Mouse (Mus musculus) forebrain, postnatal 0 days (tissue): ENCODE results near the gene Zbtb18. TPM values are rescaled to one million over a fixed set of nuclear protein-coding genes. Genes with fewer than 3 reads are reported as not detected.
A peak's percentile ranks its signal among the peaks of the same experiment; 100 is the strongest.

Experiments used
- ATAC-seq: fragments of 200-750 bp; cut with Nextera tagmentation; 2 replicates; pipeline ENCODE4 v1.8.0; 2017; ENCODE audit warnings: mild to moderate bottlenecking, moderate library complexity
- DNase-seq: peaks from one replicate; pipeline ENCODE4 v3.0.0-alpha.2; 2015
- H3K27ac ChIP-seq: fragments of 300-500 bp; sonication (generic); 2 replicates; pipeline ENCODE4 v1.5.1; 2014; ENCODE audit warnings: low read depth, mild to moderate bottlenecking, antibody characterized with exemption, low read length, moderate library complexity, mixed read lengths
- H3K27me3 ChIP-seq: fragments of 300-500 bp; sonication (generic); 2 replicates; pipeline ENCODE4 v1.6.1; 2014; ENCODE audit warnings: mild to moderate bottlenecking, low read length, mixed read lengths; ENCODE audit not compliant: insufficient read depth
- H3K36me3 ChIP-seq: fragments of 300-500 bp; sonication (generic); 2 replicates; pipeline ENCODE4 v1.6.1; 2014; ENCODE audit warnings: mild to moderate bottlenecking, moderate library complexity; ENCODE audit not compliant: insufficient read depth
- H3K4me1 ChIP-seq: fragments of 300-500 bp; sonication (generic); 2 replicates; pipeline ENCODE4 v1.6.1; 2014; ENCODE audit warnings: antibody characterized with exemption; ENCODE audit not compliant: insufficient read depth
- H3K4me2 ChIP-seq: fragments of 300-500 bp; sonication (generic); 2 replicates; pipeline ENCODE4 v1.6.1; 2014; ENCODE audit warnings: low read depth, mild to moderate bottlenecking, moderate library complexity
- H3K4me3 ChIP-seq: fragments of 300-500 bp; sonication (generic); 2 replicates; pipeline ENCODE4 v1.5.1; 2014; ENCODE audit warnings: low read depth, low read length, mixed read lengths
- H3K9ac ChIP-seq: fragments of 300-500 bp; sonication (generic); 2 replicates; pipeline ENCODE4 v1.6.1; 2014; ENCODE audit warnings: mild to moderate bottlenecking
- H3K9me3 ChIP-seq: fragments of 300-500 bp; sonication (generic); 2 replicates; pipeline ENCODE4 v1.6.1; 2016; ENCODE audit warnings: low read length
- CTCF ChIP-seq: sonication (generic); IDR thresholded peaks from 2 replicates; pipeline ENCODE4 v1.5.1; 2016; ENCODE audit warnings: antibody characterized with exemption, control low read depth, low read depth
- WGBS: fragments of 180-500 bp; shearing (Covaris S2); extraction: QIAGEN DNeasy Blood & Tissue Kit; methylation state at CpG from one replicate; pipeline ENCODE4 v1.1.7; 2014; 5-methylcytosine and 5-hydroxymethylcytosine counted together
- polyA plus RNA-seq: library from polyadenylated mRNA; unstranded; fragments of >200 nt; fragmentation: Nextera tagmentation; extraction: Ambion mirVana; gene quantifications from 2 replicates; pipeline ENCODE4 v1.2.1, GENCODE M21; 2015
- total RNA-seq: library from RNA; depleted of rRNA; stranded (reverse); fragments of >200 nt; gene quantifications from 2 replicates; pipeline ENCODE4 v1.2.3, GENCODE M21; 2014

Zbtb18 gene
- total and polyA plus RNA-seq, 2 experiments from 2014 or later: 88.6 to 301 TPM

- no peaks in the 10 kb centered on the region for H3K27me3 ChIP-seq
- H3K4me2 ChIP-seq: peak overlapping the region; percentile 81
- WGBS: under 1% methylated on average over 78 of the region's 87 CpGs
- ATAC-seq (peak; percentile 97), DNase-seq (peak; percentile 98)
- TF ChIP-seq CTCF: peak; percentile 49
- H3K36me3 ChIP-seq: no peaks in the 10 kb centered on the region
- H3K27ac ChIP-seq: peak overlapping the region; percentile 97
- no peaks in the 10 kb centered on the region for H3K9me3 ChIP-seq
- H3K4me3 ChIP-seq: peak overlapping the region; percentile 81
- H3K4me1 ChIP-seq: no peaks in the 10 kb centered on the region
- H3K9ac ChIP-seq: peak overlapping the region; percentile 80
These were observed 507 bp upstream of the Zbtb18 start for GRCm38 (mm10) chr1:177441492-177442195.

- H3K27me3 ChIP-seq: no peaks in the 10 kb centered on the region
- DNase-seq (peak; percentile 50), ATAC-seq (no peak)
- peaks cover 7% of the 10 kb centered on the region for H3K36me3 ChIP-seq
- 1% methylated on average over 55 of the region's 62 CpGs for WGBS
- peak overlapping the region; percentile 97 for H3K27ac ChIP-seq
- peak overlapping the region; percentile 81 for H3K4me3 ChIP-seq
- no peaks in the 10 kb centered on the region for H3K4me1 ChIP-seq
- peak overlapping the region; percentile 80 for H3K9ac ChIP-seq
- no peak for TF ChIP-seq CTCF
- peak overlapping the region; percentile 57 for H3K4me2 ChIP-seq
- H3K9me3 ChIP-seq: no peaks in the 10 kb centered on the region
These were observed 921 bp downstream of the Zbtb18 start for GRCm38 (mm10) chr1:177442821-177443723.

- Histone ChIP-seq H3K4me2 (peak overlapping the region; percentile 57), H3K9me3 (no peaks in the 10 kb centered on the region), H3K9ac (peak overlapping the region; percentile 80), H3K4me3 (peak overlapping the region; percentile 81), H3K4me1 (no peaks in the 10 kb centered on the region), H3K27me3 (no peaks in the 10 kb centered on the region), H3K27ac (peak overlapping the region; percentile 97), H3K36me3 (peaks cover 11% of the 10 kb centered on the region)
- TF ChIP-seq CTCF: no peak
- no peak for DNase-seq
- WGBS: 6% methylated on average over 9 of the region's 9 CpGs
- ATAC-seq: no peak
These were observed 1.8 kb downstream of the Zbtb18 start for GRCm38 (mm10) chr1:177443724-177444482.

- H3K4me2 ChIP-seq: peak overlapping the region; percentile 57
- peaks cover 11% of the 10 kb centered on the region for H3K36me3 ChIP-seq
- H3K27ac ChIP-seq: peak overlapping the region; percentile 97
- no peaks in the 10 kb centered on the region for H3K4me1 ChIP-seq
- peak overlapping the region; percentile 80 for H3K9ac ChIP-seq
- no peaks in the 10 kb centered on the region for H3K9me3 ChIP-seq
- ATAC-seq (peak; percentile 23), DNase-seq (peak; percentile 91)
- TF ChIP-seq CTCF: no peak
- peak overlapping the region; percentile 81 for H3K4me3 ChIP-seq
- WGBS: 10% methylated on average over 3 of the region's 3 CpGs
- no peaks in the 10 kb centered on the region for H3K27me3 ChIP-seq
These were observed 2.3 kb downstream of the Zbtb18 start for GRCm38 (mm10) chr1:177444483-177444810.

DNA sequence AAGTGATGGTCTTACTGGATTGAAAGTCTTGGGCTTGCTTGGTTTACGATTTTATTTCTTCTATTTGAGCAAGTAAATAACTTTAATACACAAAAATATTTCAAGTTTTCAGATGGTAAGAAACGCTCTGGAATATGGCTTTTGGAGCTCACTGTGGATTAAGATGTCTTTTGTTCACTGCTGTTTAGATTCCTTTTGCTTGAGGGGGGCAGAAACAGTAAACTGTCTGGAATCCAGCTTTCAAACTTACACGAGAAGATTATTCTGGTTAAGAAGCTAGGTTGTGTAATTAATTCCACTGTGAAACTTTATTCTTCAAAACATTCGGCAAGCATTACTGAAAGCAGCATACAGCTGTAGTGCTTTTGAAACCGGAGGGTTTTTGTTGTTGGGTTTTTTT is 2.8 kb downstream of the Zbtb18 start:
- Histone ChIP-seq H3K4me3 (peak overlapping the region; percentile 81), H3K36me3 (peaks cover 11% of the 10 kb centered on the region), H3K9me3 (no peaks in the 10 kb centered on the region), H3K9ac (peak overlapping the region; percentile 80), H3K27ac (peak overlapping the region; percentile 97), H3K4me1 (no peaks in the 10 kb centered on the region), H3K27me3 (no peaks in the 10 kb centered on the region), H3K4me2 (peak overlapping the region; percentile 57)
- peak; percentile 49 for DNase-seq
- no peak for ATAC-seq
- 10% methylated on average over 5 of the region's 5 CpGs for WGBS
- no peak for TF ChIP-seq CTCF

DNA sequence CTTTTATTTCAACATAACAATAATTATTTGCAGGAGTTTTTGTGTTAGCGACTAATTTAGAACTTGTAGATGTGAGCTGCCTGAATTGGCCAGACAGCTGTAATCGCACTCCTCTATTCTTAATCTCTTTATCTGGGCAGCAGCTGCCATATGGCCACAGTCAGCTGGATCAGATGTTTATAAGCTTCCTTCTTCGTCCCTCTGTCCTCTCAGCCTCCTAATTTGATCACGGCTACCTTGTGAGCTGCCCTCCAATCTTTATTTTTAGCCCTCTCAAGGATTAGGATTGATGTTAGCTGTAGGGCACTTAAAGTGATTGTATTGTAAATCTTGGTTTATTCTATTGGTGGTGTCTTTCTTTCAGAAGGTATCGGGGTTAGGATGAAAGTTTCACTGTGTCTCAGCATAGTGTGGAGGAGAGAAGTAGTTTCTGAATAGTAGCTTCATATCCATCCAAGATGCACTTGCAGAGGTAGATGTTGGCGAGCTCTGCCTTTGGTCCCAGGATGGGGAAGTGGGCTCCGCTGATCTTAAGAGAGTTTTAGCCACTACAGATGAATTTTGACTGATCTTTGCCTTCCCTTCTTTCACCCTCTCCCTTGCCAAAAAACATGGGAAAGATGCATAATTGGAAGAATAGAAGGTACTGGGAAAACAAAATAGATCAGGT is 3.4 kb downstream of the Zbtb18 start:
- H3K4me1 ChIP-seq: no peaks in the 10 kb centered on the region

More for the DNA sequence above, 3.4 kb downstream of the Zbtb18 start:
- 20% methylated on average over 7 of the region's 7 CpGs for WGBS
- H3K36me3 ChIP-seq: peaks cover 11% of the 10 kb centered on the region
- ATAC-seq (no peak), DNase-seq (peak; percentile 49)
- H3K9ac ChIP-seq: peak overlapping the region; percentile 80
- peak overlapping the region; percentile 97 for H3K27ac ChIP-seq
- no peaks in the 10 kb centered on the region for H3K27me3 ChIP-seq
- H3K9me3 ChIP-seq: no peaks in the 10 kb centered on the region
- no peak for TF ChIP-seq CTCF
- peak overlapping the region; percentile 57 for H3K4me2 ChIP-seq
- peak overlapping the region; percentile 81 for H3K4me3 ChIP-seq
